Mouse (Mus musculus): Measurements from ENCODE around the gene E2f1.

The E2f1 gene

GRCm38 (mm10) chr2:154521449-154521848, 48.2 kb downstream of the E2f1 start:
- H3K9me3 ChIP-seq (ENCODE audit: low read length), result no peaks in the 10 kb centered on the region
- TF ChIP-seq POU5F1 (IDR thresholded peaks at IDR 0.05; ENCODE audit: borderline replicate concordance, low read length) (no peak), CTCF (conservative IDR thresholded peaks at IDR 0.05; ENCODE audit: low read length) (no peak), NANOG (IDR thresholded peaks at IDR 0.05; ENCODE audit: borderline replicate concordance, low read length) (no peak)
- H3K36me3 ChIP-seq (ENCODE audit: insufficient read depth, low read length), result peaks cover 97% of the 10 kb centered on the region
- H3K27me3 ChIP-seq (ENCODE audit: insufficient read depth, low read length), result no peaks in the 10 kb centered on the region
- H3K4me3 ChIP-seq (replicated peaks; ENCODE audit: low read length), result no peak overlapping the region
- no peaks in the 10 kb centered on the region for H3K4me1 ChIP-seq (replicated peaks; ENCODE audit: low read depth, low read length)

DNA sequence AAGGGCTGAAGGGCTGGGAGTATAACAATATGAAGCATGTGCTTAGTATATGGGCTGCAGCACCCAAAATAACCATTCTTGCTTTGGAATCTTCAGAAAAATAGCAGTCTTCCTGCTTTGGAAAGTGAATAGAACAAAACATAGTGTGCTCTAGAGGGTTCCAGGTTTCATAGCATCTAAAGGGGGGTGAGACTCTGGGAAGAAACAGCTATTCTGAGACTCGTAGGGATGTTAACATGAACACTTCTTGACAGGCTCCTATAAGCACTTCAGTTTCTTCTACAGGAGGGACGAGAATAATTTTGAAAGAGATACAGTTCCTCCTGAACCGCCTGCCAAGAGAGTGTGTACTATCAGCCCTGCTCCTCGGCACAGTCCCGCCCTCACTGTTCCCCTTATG, 52.3 kb downstream of the E2f1 start:
- Histone ChIP-seq H3K4me1 (replicated peaks; ENCODE audit: low read depth, low read length) (no peaks in the 10 kb centered on the region), H3K36me3 (ENCODE audit: insufficient read depth, low read length) (peaks cover 93% of the 10 kb centered on the region), H3K27me3 (ENCODE audit: insufficient read depth, low read length) (no peaks in the 10 kb centered on the region), H3K4me3 (replicated peaks; ENCODE audit: low read length) (no peak overlapping the region), H3K9me3 (ENCODE audit: low read length) (no peaks in the 10 kb centered on the region)
- TF ChIP-seq NANOG (IDR thresholded peaks at IDR 0.05; ENCODE audit: borderline replicate concordance, low read length), result no peak
- TF ChIP-seq CTCF (conservative IDR thresholded peaks at IDR 0.05; ENCODE audit: low read length), result no peak
- TF ChIP-seq POU5F1 (IDR thresholded peaks at IDR 0.05; ENCODE audit: borderline replicate concordance, low read length), result no peak

DNA sequence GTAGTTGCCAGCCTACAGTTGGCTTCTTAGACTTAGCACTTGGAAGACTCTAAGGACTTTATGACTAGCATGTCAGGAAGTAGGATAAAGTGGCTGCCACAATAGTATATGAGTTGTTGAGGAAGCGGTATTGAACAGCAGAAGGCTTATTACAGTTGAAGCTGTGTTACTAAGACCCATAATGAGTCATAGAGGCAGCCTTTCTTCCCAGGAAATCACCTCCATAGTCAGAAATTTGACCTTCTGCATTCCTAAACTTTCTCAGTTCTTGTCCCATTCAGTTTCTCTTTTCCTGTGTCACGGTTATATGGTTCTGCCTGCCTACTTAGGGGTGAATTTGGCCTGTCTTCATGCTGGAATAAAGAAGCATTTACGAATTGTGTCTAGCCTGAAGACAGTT, 52.7 kb downstream of the E2f1 start:
- TF ChIP-seq POU5F1 (IDR thresholded peaks at IDR 0.05; ENCODE audit: borderline replicate concordance, low read length), result no peak
- no peak for TF ChIP-seq NANOG (IDR thresholded peaks at IDR 0.05; ENCODE audit: borderline replicate concordance, low read length)
- TF ChIP-seq CTCF (conservative IDR thresholded peaks at IDR 0.05; ENCODE audit: low read length), result no peak
- H3K36me3 ChIP-seq (ENCODE audit: insufficient read depth, low read length), result peaks cover 93% of the 10 kb centered on the region
- H3K9me3 ChIP-seq (ENCODE audit: low read length), result no peaks in the 10 kb centered on the region
- no peaks in the 10 kb centered on the region for H3K27me3 ChIP-seq (ENCODE audit: insufficient read depth, low read length)
- H3K4me1 ChIP-seq (replicated peaks; ENCODE audit: low read depth, low read length), result no peaks in the 10 kb centered on the region
- H3K4me3 ChIP-seq (replicated peaks; ENCODE audit: low read length), result no peak overlapping the region

- TF ChIP-seq CTCF (conservative IDR thresholded peaks at IDR 0.05; ENCODE audit: low read length), result no peak
- no peak for TF ChIP-seq NANOG (IDR thresholded peaks at IDR 0.05; ENCODE audit: borderline replicate concordance, low read length)
- no peak for TF ChIP-seq POU5F1 (IDR thresholded peaks at IDR 0.05; ENCODE audit: borderline replicate concordance, low read length)
Measured at GRCm38 (mm10) chr2:154510141-154510540, 59.6 kb downstream of the E2f1 start.

More at GRCm38 (mm10) chr2:154510141-154510540, 59.6 kb downstream of the E2f1 start:
- peaks cover 94% of the 10 kb centered on the region for H3K36me3 ChIP-seq (ENCODE audit: insufficient read depth, low read length)
- no peak overlapping the region for H3K4me3 ChIP-seq (replicated peaks; ENCODE audit: low read length)
- H3K9me3 ChIP-seq (ENCODE audit: low read length), result no peaks in the 10 kb centered on the region
- no peaks in the 10 kb centered on the region for H3K27me3 ChIP-seq (ENCODE audit: insufficient read depth, low read length)
- peaks cover 26% of the 10 kb centered on the region for H3K4me1 ChIP-seq (replicated peaks; ENCODE audit: low read depth, low read length)

Data from E14TG2a.4 (cell line).